Mouse (Mus musculus) bone marrow, adult 2 months (tissue): ENCODE results near the gene Pgm1.

Experiments used
- CTCF ChIP-seq: fragments of 200-500 bp; IDR thresholded peaks from 2 replicates; pipeline ENCODE4 v1.5.1; 2011; ENCODE audit warnings: low read length, control low read depth; ENCODE audit not compliant: control insufficient read depth, insufficient read depth
- POLR2A ChIP-seq: fragments of 200-500 bp; IDR thresholded peaks from 2 replicates; pipeline ENCODE4 v1.6.1; 2011; ENCODE audit warnings: low read depth, mild to moderate bottlenecking, control low read depth, low read length, borderline replicate concordance; ENCODE audit not compliant: control insufficient read depth

DNA sequence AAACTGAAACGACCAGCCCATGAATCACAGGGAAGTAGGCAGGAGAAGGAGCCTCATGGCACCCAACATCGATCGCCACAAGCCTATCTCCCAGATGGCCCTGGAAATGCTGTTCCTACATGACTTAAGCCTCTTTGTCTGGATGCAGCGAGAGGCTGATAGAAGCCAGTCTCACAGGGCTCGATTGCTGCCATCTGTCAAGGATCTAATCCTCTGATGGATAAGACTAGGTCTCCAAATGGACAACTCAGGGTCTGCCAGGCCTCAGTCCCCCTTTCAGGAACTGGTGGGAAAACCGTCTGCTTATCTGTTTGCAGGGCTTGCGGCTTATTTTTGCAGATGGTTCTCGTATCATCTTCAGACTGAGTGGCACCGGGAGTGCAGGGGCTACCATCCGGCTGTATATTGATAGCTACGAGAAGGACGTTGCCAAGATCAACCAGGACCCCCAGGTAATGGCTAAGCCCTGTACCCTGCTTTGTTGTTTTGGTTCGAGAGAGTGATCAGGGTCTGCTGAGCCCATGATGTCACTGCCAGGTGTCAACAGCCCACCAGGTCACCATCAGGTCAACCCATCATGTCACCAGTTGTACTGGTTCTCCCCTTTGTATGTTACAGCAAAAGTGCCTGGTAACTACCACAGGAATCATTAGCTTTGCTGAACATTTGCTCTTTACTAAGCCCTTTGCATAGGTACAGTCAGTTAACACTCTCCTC is 54.6 kb downstream of the Pgm1 start:
- TF ChIP-seq CTCF, result no peak
- TF ChIP-seq POLR2A, result no peak
